Mouse (Mus musculus) erythroblast, embryonic 14.5 days (primary cell): ENCODE measurements around the gene Thumpd3.

ENCODE experiments used
- GATA1 ChIP-seq: IDR thresholded peaks from 2 replicates; pipeline ENCODE4 v1.6.1; 2012; ENCODE audit warnings: low read length, inconsistent platforms, mixed read lengths
- TAL1 ChIP-seq: IDR thresholded peaks from 3 replicates; pipeline ENCODE4 v1.6.1; 2012; ENCODE audit warnings: low read length, inconsistent platforms, mixed read lengths

DNA sequence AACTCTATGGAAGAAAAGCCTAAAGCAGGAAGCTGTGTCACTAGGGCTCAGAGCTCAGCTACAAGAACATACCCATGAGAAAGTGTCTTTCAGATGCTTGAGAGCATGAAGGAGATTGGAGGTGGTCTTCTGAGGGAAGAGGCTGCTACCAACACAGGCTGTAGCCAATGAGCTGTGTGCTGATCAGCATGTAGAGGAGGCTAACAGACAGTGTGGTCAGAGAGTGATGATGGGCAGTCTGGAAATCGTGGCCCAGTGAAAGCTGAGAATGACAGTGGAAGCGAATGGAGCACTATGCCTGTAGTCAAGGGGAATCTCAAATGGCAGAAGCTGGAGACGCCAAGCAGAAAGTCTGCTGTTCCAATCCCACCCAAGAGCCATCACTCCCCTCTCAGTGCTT lies 17.0 kb upstream of the Thumpd3 start:
- TF ChIP-seq GATA1 = no peak
- TF ChIP-seq TAL1 = no peak
